Mouse (Mus musculus) thymus, adult 2 months (tissue): ENCODE measurements around the gene Brdt.

ENCODE experiments used
- CTCF ChIP-seq: fragments of 200-500 bp; IDR thresholded peaks from 2 replicates; pipeline ENCODE4 v1.5.1; 2012; ENCODE audit warnings: mild to moderate bottlenecking, control low read depth, low read length, moderate library complexity, borderline replicate concordance; ENCODE audit not compliant: control insufficient read depth, poor library complexity, insufficient read depth; ENCODE audit errors: extremely low read depth
- POLR2A ChIP-seq: fragments of 200-500 bp; IDR thresholded peaks from 2 replicates; pipeline ENCODE4 v1.6.1; 2012; ENCODE audit warnings: mild to moderate bottlenecking, low read length, control low read depth, moderate library complexity; ENCODE audit not compliant: control insufficient read depth, poor library complexity, insufficient read depth; ENCODE audit errors: extremely low read depth

DNA sequence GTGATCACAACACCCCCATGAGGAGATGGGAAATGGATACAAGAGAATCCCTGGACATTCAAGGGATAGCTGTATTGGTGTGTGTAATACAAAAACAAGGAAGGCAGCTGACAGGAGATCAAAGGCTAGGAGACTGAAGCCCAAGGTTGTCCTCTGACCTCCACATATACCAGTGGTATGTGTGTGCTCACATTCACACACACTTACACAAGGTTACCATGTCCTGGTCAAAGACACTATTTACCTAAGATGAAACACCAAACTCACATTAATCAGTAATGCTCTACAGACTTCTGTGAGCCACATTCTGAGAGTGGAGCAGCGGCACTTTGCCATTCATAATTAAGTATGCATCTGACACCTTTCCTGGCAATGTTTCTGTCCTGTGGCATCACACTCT, 79.3 kb downstream of the Brdt start:
- TF ChIP-seq CTCF (no peak), POLR2A (no peak)
